Mouse (Mus musculus): ENCODE measurements around the gene Fibcd1. TPM values are rescaled to one million over a fixed set of nuclear protein-coding genes. Genes with fewer than 3 reads are reported as not detected.

The Fibcd1 gene
- polyA plus RNA-seq, 2 experiments: 0.01 TPM; not detected in 1

- no peak overlapping the region for H3K4me2 ChIP-seq (ENCODE audit: low read depth)
- no peak overlapping the region for H3K9ac ChIP-seq (replicated peaks)
- no peaks in the 10 kb centered on the region; the same call in 1 of the 2 replicates for H3K36me3 ChIP-seq (replicated peaks; ENCODE audit: control insufficient read depth, insufficient read depth, low read depth)
- 60% methylated on average over 9 of the region's 9 CpGs for WGBS (ENCODE audit: insufficient replicate concordance)
- no peak overlapping the region for H3K27ac ChIP-seq
- ATAC-seq (ENCODE audit: insufficient read depth) (no peak), DNase-seq (ENCODE audit: low read depth in 3 of 3, low spot score in 3 of 3) (no peak)
- H3K4me1 ChIP-seq (replicated peaks; ENCODE audit: control insufficient read depth in 2 of 2, insufficient read depth in 2 of 2, low read length in 1 of 2): no peaks in the 10 kb centered on the region
- TF ChIP-seq EP300 (IDR thresholded peaks at IDR 0.05; ENCODE audit: low read depth) (no peak), CTCF (IDR thresholded peaks at IDR 0.05; ENCODE audit: low read depth) (no peak)
- no peaks in the 10 kb centered on the region for H3K27me3 ChIP-seq (ENCODE audit: control insufficient read depth, insufficient read depth, low read length)
- H3K9me3 ChIP-seq (ENCODE audit: control insufficient read depth, low read length): no peaks in the 10 kb centered on the region
- H3K4me3 ChIP-seq (ENCODE audit: insufficient read depth in 1 of 2, low read depth in 2 of 2, low read length in 2 of 2): no peak overlapping the region
Observed at GRCm38 (mm10) chr2:31806639-31807382, 39.0 kb downstream of the Fibcd1 start.

- WGBS (ENCODE audit: insufficient replicate concordance): 78% methylated on average over 14 of the region's 14 CpGs
- Histone ChIP-seq H3K4me2 (ENCODE audit: low read depth) (no peak overlapping the region), H3K4me1 (replicated peaks; ENCODE audit: control insufficient read depth in 2 of 2, insufficient read depth in 2 of 2, low read length in 1 of 2) (no peaks in the 10 kb centered on the region), H3K4me3 (ENCODE audit: insufficient read depth in 1 of 2, low read depth in 2 of 2, low read length in 2 of 2) (no peak overlapping the region), H3K27ac (no peak overlapping the region), H3K9ac (replicated peaks) (no peak overlapping the region), H3K27me3 (ENCODE audit: control insufficient read depth, insufficient read depth, low read length) (no peaks in the 10 kb centered on the region), H3K36me3 (replicated peaks; ENCODE audit: control insufficient read depth, insufficient read depth, low read depth) (peaks cover 12% of the 10 kb centered on the region), H3K9me3 (ENCODE audit: control insufficient read depth, low read length) (no peaks in the 10 kb centered on the region)
- no peak for ATAC-seq (ENCODE audit: insufficient read depth)
- no peak for TF ChIP-seq CTCF (IDR thresholded peaks at IDR 0.05; ENCODE audit: low read depth)
- no peak for TF ChIP-seq EP300 (IDR thresholded peaks at IDR 0.05; ENCODE audit: low read depth)
- no peak for DNase-seq (ENCODE audit: low read depth in 3 of 3, low spot score in 3 of 3)
Observed at GRCm38 (mm10) chr2:31803480-31803879, 42.3 kb downstream of the Fibcd1 start.

GRCm38 (mm10) chr2:31802811-31803210 is 43.0 kb downstream of the Fibcd1 start:
- Histone ChIP-seq H3K27ac (no peak overlapping the region), H3K4me3 (ENCODE audit: insufficient read depth in 1 of 2, low read depth in 2 of 2, low read length in 2 of 2) (no peak overlapping the region), H3K36me3 (replicated peaks; ENCODE audit: control insufficient read depth, insufficient read depth, low read depth) (peaks cover 12% of the 10 kb centered on the region), H3K9ac (replicated peaks) (no peak overlapping the region), H3K27me3 (ENCODE audit: control insufficient read depth, insufficient read depth, low read length) (no peaks in the 10 kb centered on the region), H3K9me3 (ENCODE audit: control insufficient read depth, low read length) (no peaks in the 10 kb centered on the region), H3K4me1 (replicated peaks; ENCODE audit: control insufficient read depth in 2 of 2, insufficient read depth in 2 of 2, low read length in 1 of 2) (no peaks in the 10 kb centered on the region), H3K4me2 (ENCODE audit: low read depth) (no peak overlapping the region)
- 79% methylated on average over 8 of the region's 8 CpGs for WGBS (ENCODE audit: insufficient replicate concordance)
- no peak for TF ChIP-seq EP300 (IDR thresholded peaks at IDR 0.05; ENCODE audit: low read depth)
- TF ChIP-seq CTCF (IDR thresholded peaks at IDR 0.05; ENCODE audit: low read depth): no peak
- DNase-seq (ENCODE audit: low read depth in 3 of 3, low spot score in 3 of 3): no peak
- no peak for ATAC-seq (ENCODE audit: insufficient read depth)

GRCm38 (mm10) chr2:31801416-31801815 is 44.4 kb downstream of the Fibcd1 start:
- H3K27me3 ChIP-seq (ENCODE audit: control insufficient read depth, insufficient read depth, low read length): no peaks in the 10 kb centered on the region
- H3K4me3 ChIP-seq (ENCODE audit: insufficient read depth in 1 of 2, low read depth in 2 of 2, low read length in 2 of 2): no peak overlapping the region
- no peak overlapping the region for H3K27ac ChIP-seq
- no peaks in the 10 kb centered on the region for H3K4me1 ChIP-seq (replicated peaks; ENCODE audit: control insufficient read depth in 2 of 2, insufficient read depth in 2 of 2, low read length in 1 of 2)
- 76% methylated on average over 9 of the region's 9 CpGs for WGBS (ENCODE audit: insufficient replicate concordance)
- H3K9ac ChIP-seq (replicated peaks): no peak overlapping the region
- H3K9me3 ChIP-seq (ENCODE audit: control insufficient read depth, low read length): no peaks in the 10 kb centered on the region
- no peak for ATAC-seq (ENCODE audit: insufficient read depth)
- no peak overlapping the region for H3K4me2 ChIP-seq (ENCODE audit: low read depth)
- TF ChIP-seq EP300 (IDR thresholded peaks at IDR 0.05; ENCODE audit: low read depth) (no peak), CTCF (IDR thresholded peaks at IDR 0.05; ENCODE audit: low read depth) (no peak)
- no peak for DNase-seq (ENCODE audit: low read depth in 3 of 3, low spot score in 3 of 3)
- peaks cover 12% of the 10 kb centered on the region for H3K36me3 ChIP-seq (replicated peaks; ENCODE audit: control insufficient read depth, insufficient read depth, low read depth)

- DNase-seq (ENCODE audit: low read depth in 3 of 3, low spot score in 3 of 3) (no peak), ATAC-seq (ENCODE audit: insufficient read depth) (no peak)
- TF ChIP-seq EP300 (IDR thresholded peaks at IDR 0.05; ENCODE audit: low read depth) (no peak), CTCF (IDR thresholded peaks at IDR 0.05; ENCODE audit: low read depth) (no peak)
- no peak overlapping the region for H3K9ac ChIP-seq (replicated peaks)
- H3K4me3 ChIP-seq (ENCODE audit: insufficient read depth in 1 of 2, low read depth in 2 of 2, low read length in 2 of 2): no peak overlapping the region
- no peak overlapping the region for H3K4me2 ChIP-seq (ENCODE audit: low read depth)
- H3K4me1 ChIP-seq (replicated peaks; ENCODE audit: control insufficient read depth in 2 of 2, insufficient read depth in 2 of 2, low read length in 1 of 2): no peaks in the 10 kb centered on the region
- no peak overlapping the region for H3K27ac ChIP-seq
- peaks cover 16% of the 10 kb centered on the region for H3K36me3 ChIP-seq (replicated peaks; ENCODE audit: control insufficient read depth, insufficient read depth, low read depth)
- 65% methylated on average over 3 of the region's 3 CpGs for WGBS (ENCODE audit: insufficient replicate concordance)
- H3K27me3 ChIP-seq (ENCODE audit: control insufficient read depth, insufficient read depth, low read length): no peaks in the 10 kb centered on the region
- H3K9me3 ChIP-seq (ENCODE audit: control insufficient read depth, low read length): no peaks in the 10 kb centered on the region
Observed at GRCm38 (mm10) chr2:31796943-31797342, 48.9 kb downstream of the Fibcd1 start.

Data from liver, embryonic 14.5 days (tissue).